Mouse (Mus musculus) kidney, adult 2 months (tissue): ENCODE results near the gene Cenpv.

Experiments
- CTCF ChIP-seq: fragments of 200-500 bp; conservative IDR thresholded peaks from 2 replicates; pipeline ENCODE4 v1.5.1; 2011; ENCODE audit warnings: low read depth, mild to moderate bottlenecking, control low read depth, low read length, moderate library complexity, mixed read lengths; ENCODE audit not compliant: insufficient read depth, insufficient read length
- POLR2A ChIP-seq: fragments of 200-500 bp; IDR thresholded peaks from one replicate; pipeline ENCODE4 v1.6.1; 2011; ENCODE audit warnings: low read depth, low read length, control low read depth

DNA sequence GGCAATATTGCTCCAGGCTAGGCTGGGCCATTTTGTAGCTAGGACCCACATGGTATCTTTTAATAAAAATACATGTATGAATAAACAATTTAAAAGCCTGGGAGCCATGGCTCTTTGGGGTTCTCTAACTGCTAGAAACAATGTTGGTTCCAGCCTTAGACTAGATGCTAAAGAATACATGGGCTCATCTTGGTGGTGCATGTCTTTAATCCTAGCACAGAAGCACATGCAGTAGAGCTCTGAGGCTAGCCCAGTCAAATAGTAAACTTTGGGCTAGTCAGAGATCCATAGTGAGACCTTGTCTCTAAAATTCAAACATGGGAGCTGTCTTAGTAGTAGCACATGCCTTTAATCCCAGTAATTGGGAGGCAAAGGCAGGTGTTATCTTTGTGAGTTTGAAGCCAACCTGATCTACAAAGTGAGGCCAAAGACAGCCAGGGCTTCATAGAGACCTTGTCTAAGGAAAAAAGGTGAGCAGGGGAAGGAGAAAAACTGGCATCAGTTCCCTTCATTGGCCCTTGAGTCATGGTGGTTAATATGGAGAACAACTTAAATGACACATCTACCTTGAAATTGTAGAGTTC, 16.0 kb upstream of the Cenpv start:
- TF ChIP-seq CTCF, result no peak
- TF ChIP-seq POLR2A, result no peak
